Mouse (Mus musculus) bone marrow, adult 2 months (tissue): ENCODE data around the gene Creg2. TPM values are rescaled to one million over a fixed set of nuclear protein-coding genes. Genes with fewer than 3 reads are reported as not detected.

Experiments used
- H3K27ac ChIP-seq: fragments of 200-500 bp; 2 replicates; pipeline ENCODE4 v1.5.1; 2012; ENCODE audit warnings: low read depth, mild to moderate bottlenecking, control low read depth, inconsistent platforms, low read length; ENCODE audit not compliant: control insufficient read depth, poor library complexity, insufficient read depth
- H3K4me1 ChIP-seq: fragments of 200-500 bp; 2 replicates; pipeline ENCODE4 v1.6.1; 2011; ENCODE audit warnings: low read length; ENCODE audit not compliant: control insufficient read depth, insufficient read depth
- H3K4me3 ChIP-seq: fragments of 200-500 bp; replicated peaks from 2 replicates; pipeline ENCODE3; 2011; ENCODE audit warnings: mild to moderate bottlenecking, low read depth, low read length, control low read depth; ENCODE audit not compliant: control insufficient read depth
- CTCF ChIP-seq: fragments of 200-500 bp; IDR thresholded peaks from 2 replicates; pipeline ENCODE4 v1.5.1; 2011; ENCODE audit warnings: low read length, control low read depth; ENCODE audit not compliant: control insufficient read depth, insufficient read depth
- POLR2A ChIP-seq: fragments of 200-500 bp; IDR thresholded peaks from 2 replicates; pipeline ENCODE4 v1.6.1; 2011; ENCODE audit warnings: low read depth, mild to moderate bottlenecking, control low read depth, low read length, borderline replicate concordance; ENCODE audit not compliant: control insufficient read depth
- WGBS: fragments of 180-500 bp; shearing (Covaris S2); methylation state at CpG from one replicate; pipeline ENCODE4 v1.1.7; 2018; 5-methylcytosine and 5-hydroxymethylcytosine counted together
- polyA plus RNA-seq: library from polyadenylated mRNA; stranded (reverse); fragments of >200 nt; gene quantifications from 2 replicates; pipeline ENCODE4 v1.2.4, GENCODE M21; 2011; ENCODE audit warnings: low replicate concordance; ENCODE audit not compliant: missing spikeins, insufficient read depth, insufficient read length

The Creg2 gene
- polyA plus RNA-seq, 1 experiment, result 0.25 TPM

GRCm38 (mm10) chr1:39623729-39624128 lies 27.5 kb downstream of the Creg2 start:
- Histone ChIP-seq H3K4me3 (no peak overlapping the region), H3K4me1 (no peaks in the 10 kb centered on the region), H3K27ac (no peak overlapping the region)
- TF ChIP-seq POLR2A (no peak), CTCF (no peak)
- 80% methylated on average over 1 of the region's 1 CpGs for WGBS

- WGBS, result 76% methylated on average over 5 of the region's 5 CpGs
- Histone ChIP-seq H3K4me1 (no peaks in the 10 kb centered on the region), H3K4me3 (no peak overlapping the region), H3K27ac (no peak overlapping the region)
- no peak for TF ChIP-seq CTCF
- TF ChIP-seq POLR2A, result no peak
Measured at GRCm38 (mm10) chr1:39623106-39623505, 28.2 kb downstream of the Creg2 start.

GRCm38 (mm10) chr1:39618524-39618923 lies 32.8 kb downstream of the Creg2 start:
- no peak for TF ChIP-seq CTCF
- Histone ChIP-seq H3K4me1 (no peaks in the 10 kb centered on the region), H3K4me3 (no peak overlapping the region), H3K27ac (no peak overlapping the region)
- WGBS, result 81% methylated on average over 8 of the region's 8 CpGs

DNA sequence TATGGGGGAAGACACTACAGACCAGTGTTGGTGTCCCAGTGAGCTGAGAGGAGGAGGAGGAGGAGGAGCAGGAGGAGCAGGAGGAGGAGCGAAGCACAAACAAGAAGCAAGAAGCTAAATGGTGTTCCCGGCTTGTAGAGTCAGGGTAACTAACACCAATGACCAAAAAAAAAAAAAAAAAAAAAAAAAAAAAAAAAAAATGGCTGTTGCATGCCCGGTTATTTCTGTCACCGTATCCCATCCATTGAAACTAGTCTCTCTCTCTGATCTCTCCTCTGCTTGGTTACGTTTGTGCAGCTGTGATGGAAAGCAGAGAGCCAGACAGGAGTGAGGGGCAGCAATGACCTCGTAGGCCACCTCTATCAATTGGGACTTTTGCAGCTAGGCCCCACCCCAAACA lies 35.7 kb downstream of the Creg2 start:
- TF ChIP-seq CTCF (no peak), POLR2A (no peak)
- Histone ChIP-seq H3K4me1 (no peaks in the 10 kb centered on the region), H3K27ac (no peak overlapping the region), H3K4me3 (no peak overlapping the region)
- 73% methylated on average over 6 of the region's 6 CpGs for WGBS

DNA sequence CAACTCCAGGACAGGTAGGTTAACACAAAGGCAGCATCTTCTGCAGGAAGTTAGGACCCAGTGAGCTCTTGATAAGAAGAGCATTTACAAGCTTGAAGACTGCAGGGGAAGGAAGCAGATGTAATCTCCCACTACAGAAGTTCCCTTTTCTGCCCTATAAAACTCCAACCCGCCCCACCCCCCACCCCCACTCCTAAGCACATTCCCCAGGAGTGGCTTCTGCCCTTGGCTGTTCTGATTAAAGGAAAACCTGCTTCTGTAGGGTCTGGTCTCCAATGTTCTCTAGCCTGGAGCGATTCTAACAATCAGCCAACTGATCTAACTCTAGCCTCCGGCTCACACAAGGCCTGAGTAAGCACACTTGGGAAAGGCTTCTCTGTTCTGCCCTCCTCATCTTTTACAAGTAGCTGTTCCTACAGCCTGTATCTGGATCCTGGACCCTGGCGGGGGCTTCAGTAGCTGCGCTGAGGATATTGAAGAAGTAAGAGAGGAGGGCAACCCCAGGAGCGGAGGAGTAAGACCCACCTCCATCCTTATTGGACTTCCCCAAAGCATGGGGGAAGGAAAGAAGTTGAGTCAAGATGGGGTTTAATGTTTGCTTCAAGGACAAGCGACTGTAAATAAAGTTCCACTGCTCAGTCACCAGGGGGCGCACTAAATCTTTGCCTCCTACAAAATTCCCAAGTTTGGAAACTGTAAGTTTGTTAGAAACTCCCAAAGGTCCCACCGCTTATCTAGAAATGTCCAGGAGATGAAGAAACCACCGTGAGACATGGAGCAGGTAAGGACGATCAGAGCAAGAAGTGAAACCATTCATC lies 36.6 kb downstream of the Creg2 start:
- no peaks in the 10 kb centered on the region for H3K4me1 ChIP-seq
- H3K4me3 ChIP-seq, result peak overlapping the region; percentile 25
- 4% methylated on average over 11 of the region's 11 CpGs for WGBS
- peak overlapping the region; percentile 84 for H3K27ac ChIP-seq
- TF ChIP-seq CTCF, result no peak
- no peak for TF ChIP-seq POLR2A

- 88% methylated on average over 3 of the region's 3 CpGs for WGBS
- TF ChIP-seq CTCF (no peak), POLR2A (no peak)
- H3K4me1 ChIP-seq, result no peaks in the 10 kb centered on the region; the same call in 1 of the 2 replicates
- no peak overlapping the region for H3K4me3 ChIP-seq
- no peak overlapping the region for H3K27ac ChIP-seq
Measured at GRCm38 (mm10) chr1:39613061-39613460, 38.2 kb downstream of the Creg2 start.

DNA sequence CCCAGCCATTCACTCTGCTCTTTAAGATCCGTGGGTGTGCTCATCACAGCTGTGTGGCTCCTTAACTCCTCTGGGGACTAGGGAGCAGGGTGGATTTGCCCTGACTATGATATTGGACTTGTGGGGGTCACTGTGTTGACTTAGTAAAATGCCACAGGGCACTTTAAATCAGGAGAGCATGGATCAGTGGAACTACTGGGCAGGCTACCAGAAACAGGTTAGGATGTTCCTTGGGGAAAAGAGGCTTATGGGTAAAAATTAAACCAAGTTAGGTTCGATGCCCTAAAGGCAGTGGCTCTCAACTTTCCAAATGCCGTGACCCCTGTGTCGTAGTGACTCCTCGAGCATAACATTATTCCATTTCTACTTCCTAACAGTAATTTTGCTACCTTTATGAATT lies 38.8 kb downstream of the Creg2 start:
- H3K4me3 ChIP-seq, result no peak overlapping the region
- TF ChIP-seq POLR2A (no peak), CTCF (no peak)
- WGBS, result 81% methylated on average over 5 of the region's 5 CpGs
- no peak overlapping the region for H3K27ac ChIP-seq
- no peaks in the 10 kb centered on the region; the same call in 1 of the 2 replicates for H3K4me1 ChIP-seq

DNA sequence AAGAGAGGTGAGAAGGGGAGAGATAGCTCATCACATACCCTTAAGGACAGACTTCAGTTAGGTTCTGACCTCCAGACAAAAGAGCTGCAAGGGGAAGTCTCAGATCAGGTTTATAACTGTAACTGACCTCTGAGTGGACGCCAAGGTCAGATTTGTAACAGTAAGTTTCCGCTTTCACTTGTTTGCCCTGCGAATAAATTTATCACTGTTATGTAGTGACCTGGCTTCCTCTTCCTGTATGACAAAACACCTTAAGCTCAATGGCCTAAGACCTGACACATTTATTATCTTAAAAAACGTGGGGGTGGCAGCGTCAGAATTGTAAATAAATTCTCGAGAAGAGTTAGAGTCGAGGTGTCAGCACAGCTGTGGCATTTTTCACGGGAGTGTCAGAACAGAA lies 42.7 kb downstream of the Creg2 start:
- Histone ChIP-seq H3K27ac (peak overlapping the region; percentile 35; the same call in 1 of the 2 replicates), H3K4me1 (peaks cover 1% of the 10 kb centered on the region; the same call in 1 of the 2 replicates), H3K4me3 (no peak overlapping the region)
- WGBS, result 15% methylated on average over 8 of the region's 8 CpGs
- TF ChIP-seq CTCF (no peak), POLR2A (no peak)
